Mouse (Mus musculus): ENCODE measurements at regions not wholly inside any gene's neighbourhood (a gene's known extent, or its start where the extent isn't known, plus 50 kb on each side); places are given as distances from the start of the nearest gene placed in this dataset.
A peak's percentile ranks its signal among the peaks of the same experiment; 100 is the strongest.

DNA sequence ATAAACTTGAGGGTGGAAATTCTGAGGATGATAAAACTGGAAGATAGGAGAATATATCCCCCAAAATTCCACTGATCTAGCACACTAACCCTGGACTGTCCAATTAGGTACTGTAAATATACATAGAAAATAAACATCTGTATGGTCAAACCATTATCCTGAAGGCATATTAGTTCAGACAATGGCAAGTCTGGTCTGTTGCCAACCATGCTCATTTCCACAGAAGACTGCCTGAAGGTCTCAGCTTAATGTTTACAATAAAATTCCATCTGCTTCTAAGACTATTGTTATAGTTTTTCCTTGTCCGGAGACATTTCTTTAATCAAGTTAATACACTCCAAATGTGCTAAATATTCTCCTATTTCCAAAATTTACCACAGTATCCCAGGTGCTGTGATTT lies 441.2 kb downstream of the Sorl1 start:
- DNase-seq (ENCODE audit: low spot score), result no peak

DNA sequence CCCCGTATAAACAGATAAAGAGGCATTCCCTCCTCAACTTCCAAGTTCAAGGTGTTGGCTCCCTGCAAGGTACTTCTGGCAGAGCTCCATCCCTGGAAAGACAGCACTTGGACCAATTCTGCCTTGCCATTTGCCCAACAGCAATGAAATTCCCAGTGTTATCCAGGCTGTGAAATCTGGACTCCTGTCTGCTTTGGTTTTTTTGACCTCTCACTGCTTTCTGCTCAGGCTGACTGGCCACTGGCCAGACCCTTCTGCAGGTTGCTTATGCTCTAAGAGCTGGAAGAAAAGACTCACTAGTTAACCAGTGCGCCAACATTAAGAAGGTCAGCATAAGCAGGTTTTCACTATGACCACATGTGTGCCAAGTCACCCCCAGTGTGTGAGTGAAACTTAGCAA lies 448.4 kb downstream of the Sorl1 start:
- peak; percentile 4 for DNase-seq (ENCODE audit: low spot score)

DNA sequence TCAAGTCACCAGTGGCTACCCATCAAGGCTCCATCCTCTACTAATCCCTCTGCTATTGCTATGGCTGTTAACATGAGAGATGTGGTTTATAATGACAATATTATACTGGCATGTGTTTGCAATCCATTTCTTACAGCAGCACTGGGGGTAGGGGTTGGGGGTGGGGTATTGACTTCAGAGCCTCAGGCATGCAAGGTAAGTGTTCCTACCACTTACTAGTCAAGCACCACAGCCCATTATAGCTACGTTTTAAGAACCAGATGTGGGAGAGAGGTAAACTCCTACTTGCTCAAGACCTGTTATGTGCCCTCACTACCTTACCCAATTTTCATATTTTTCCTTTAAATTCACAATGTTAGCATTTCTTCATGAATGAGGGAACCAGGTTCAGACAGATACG lies 451.1 kb downstream of the Sorl1 start:
- DNase-seq (ENCODE audit: low spot score), result no peak

DNA sequence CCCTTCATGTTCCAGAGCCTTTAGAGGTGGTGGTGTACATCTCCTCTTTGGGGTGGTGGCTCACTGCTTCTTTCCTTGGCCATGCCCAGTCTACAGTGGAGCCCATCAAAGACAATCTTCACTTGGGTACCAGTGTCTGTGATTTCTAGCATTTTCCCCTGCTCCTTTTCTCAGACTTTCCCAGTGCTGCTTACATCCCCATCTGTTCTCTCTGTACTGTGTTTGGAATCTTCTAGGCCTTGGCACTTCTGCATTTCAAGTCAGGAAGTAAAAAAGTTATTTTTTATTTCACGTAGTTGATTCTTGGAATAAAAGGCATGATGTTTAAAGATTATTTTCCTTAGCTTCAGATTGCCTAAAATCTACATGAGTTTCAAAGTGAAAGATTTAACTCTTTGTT lies 455.4 kb downstream of the Sorl1 start:
- DNase-seq (ENCODE audit: low spot score), result no peak

DNA sequence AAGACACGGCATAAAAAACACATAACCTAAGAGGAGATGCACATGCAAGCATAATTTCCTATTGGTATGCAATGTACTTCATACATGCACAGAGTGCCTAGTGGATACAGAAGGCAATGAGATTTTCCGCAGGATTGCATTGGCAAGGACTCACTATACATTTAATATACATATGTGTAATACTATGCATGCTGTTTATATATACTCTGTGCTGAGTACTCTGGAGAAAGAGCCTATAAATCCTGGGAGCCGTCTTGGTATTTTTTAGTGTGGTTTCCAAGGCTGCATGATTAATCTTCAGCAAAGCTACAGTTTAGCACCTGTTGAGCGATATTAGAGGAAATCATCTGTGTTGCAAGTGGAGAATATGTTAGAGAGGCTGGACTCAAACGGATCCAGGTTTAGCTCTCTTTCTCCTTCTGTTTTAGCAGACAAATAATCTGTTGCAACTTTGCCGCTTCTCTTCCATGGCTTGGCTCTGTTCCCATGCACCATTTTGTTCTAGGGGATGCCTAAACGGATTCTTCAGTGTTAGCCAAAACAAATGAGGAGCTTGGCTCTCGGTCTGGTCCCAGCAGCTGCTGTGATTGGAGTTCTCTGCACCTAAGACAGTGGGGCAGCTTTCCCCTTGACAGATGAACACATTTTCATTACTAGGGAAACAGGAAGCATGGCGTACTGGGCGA lies 459.0 kb downstream of the Sorl1 start:
- no peak for DNase-seq (ENCODE audit: low spot score)

DNA sequence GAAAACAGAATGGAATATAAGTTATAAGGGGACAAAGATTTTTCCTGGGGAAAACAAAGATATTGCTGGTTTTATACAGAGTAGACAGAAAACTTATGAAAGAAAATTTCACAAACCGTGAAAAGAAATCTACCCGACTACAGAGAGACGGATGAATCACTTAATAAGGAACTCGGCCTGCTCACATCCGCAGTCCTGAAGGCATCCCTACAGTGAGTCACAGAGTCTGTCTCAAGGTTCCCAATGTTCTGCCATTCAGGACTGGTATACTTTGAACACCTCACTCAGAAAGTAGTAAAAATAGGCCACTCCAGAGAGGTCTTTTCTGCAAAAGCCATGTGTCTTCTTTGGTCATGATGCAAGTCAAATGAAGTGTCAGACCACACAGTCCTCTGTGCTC lies 463.5 kb downstream of the Sorl1 start:
- DNase-seq (ENCODE audit: low spot score), result no peak

DNA sequence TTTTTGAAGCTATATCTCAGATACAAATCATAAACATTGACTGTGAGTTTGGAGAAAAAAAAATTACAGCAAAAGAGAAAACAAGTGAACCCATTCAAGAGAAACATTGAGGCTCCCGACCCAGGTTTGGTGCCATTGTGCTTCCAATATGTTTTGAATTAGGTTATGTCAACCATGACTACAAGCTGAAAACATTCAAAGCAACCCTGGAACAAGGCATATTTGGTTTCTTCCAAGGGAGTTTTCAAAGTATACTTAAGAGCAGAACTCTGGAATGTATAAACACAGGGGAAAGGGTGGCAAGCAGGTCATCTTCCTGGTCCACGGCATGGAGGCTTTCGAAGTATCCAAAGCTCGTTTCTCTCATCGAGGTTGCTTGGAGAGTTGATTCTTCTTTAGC lies 464.1 kb downstream of the Sorl1 start:
- DNase-seq (ENCODE audit: low spot score), result no peak

DNA sequence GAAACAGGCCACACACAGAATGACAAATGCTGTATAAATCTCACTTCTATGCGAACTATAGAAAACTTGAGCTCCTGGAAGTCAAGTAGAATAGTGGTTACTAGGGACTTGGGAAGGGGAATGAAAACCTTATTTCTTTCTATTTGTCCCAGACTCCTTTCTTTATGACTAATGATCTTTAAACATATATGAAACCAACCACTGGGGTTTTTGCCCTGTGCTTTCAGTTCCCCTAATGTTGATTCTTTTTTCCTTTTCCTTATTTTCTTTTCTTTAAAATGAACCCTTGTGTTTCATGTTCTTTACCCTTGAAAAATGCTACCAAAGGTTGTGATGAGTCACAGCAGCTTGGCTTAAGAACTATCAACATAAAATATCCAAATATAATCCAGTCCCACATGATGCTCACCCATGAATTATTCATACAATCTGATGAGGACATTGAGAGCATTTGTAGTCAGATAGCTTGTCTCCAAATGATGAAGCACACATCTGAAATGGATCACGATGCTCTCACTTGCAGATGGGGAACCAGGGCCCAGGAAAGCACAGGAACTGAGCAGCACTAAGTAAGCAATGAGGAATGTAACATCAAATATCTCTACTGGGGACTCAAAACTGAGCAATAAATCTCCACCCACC lies 470.2 kb upstream of the Ubash3b start:
- no peak for DNase-seq (ENCODE audit: low spot score)

DNA sequence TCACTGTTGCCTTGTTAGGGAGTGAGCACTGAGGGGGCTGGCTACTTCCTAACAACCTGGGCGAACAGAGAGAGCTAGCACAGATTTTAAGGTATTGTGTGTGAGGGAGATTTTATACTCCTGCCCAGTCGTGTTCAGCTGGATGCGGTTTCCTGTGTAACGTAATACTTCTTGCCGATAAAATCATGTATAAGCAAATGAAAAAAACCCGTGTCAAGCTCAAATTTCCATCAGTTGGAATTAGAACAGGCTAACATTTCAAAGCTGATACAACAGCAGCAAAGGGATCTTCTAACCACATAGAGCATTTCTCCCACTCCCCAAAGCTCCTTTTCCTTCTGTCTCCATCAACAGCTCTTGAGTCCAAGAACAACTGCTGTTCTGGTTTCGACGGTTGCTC lies 459.8 kb upstream of the Ubash3b start:
- DNase-seq (ENCODE audit: low spot score), result no peak

DNA sequence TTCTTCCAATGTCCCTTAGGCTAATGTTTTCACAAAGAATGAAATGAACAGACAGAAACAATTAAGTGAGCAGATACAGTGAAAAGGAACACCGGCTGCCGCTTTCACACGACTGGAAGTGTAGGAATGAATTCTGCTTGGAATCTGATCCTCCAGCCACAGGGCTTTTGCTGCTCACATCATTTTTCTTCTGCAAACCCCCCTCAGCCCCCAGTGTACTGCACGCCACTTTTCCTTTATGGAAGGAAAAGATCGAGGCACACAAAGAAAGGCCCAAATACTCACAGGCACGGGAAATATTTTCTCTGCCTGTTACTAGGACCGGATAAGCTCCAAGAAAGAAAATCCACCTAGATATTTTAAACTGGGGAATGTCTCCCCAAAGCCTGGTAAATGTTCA lies 452.5 kb upstream of the Ubash3b start:
- DNase-seq (ENCODE audit: low spot score), result no peak

DNA sequence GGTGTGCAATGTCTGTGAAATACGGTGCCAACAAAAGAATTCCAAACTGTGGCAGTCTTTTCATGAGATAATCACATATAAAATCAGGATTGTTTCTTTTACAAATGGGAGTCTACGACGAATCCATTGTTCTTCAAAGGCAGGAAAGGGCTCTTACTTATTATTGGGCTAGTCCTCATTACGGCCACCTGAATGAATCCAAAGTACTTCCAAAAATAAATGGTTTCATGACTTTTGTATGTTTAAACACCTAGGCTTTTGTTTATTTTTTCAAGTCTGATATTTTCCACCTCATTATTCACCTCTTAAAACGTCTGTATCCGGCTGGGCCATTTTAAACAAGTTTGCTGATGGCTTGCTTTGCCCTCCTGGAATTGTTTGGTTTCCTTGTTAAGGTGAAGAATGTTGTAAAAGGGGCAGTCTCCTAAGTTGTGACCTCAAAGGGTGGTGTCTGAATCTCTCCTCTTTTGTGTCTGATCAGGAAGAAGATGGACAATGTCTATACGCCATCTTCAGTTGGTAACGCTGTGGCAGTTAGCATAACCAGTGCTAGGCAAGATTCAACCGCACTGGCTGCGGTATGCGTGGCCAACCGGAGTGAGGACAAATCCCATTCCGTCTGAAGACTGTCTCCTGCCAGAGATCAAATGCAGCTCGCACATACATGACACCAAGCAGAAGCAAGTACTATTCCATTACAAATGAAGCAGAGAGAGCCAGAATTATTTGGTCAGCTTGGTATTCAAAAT lies 451.5 kb upstream of the Ubash3b start:
- DNase-seq (ENCODE audit: low spot score), result no peak

DNA sequence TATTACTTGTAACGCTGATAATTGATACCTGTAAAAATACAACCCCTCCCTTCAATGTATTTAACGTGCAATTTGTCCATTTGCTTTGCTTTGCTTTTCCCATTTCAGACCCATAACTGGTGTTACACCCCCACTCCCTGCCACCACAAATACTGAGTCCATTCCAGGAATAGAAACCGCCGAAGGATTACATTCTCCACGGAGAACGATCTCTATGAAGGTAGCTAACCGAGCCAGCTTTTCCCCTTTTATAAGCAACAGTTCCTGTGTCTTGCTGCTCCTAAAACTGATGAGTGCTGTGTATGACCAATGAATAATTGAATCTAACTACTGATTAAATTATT lies 450.9 kb upstream of the Ubash3b start:
- no peak for DNase-seq (ENCODE audit: low spot score)

DNA sequence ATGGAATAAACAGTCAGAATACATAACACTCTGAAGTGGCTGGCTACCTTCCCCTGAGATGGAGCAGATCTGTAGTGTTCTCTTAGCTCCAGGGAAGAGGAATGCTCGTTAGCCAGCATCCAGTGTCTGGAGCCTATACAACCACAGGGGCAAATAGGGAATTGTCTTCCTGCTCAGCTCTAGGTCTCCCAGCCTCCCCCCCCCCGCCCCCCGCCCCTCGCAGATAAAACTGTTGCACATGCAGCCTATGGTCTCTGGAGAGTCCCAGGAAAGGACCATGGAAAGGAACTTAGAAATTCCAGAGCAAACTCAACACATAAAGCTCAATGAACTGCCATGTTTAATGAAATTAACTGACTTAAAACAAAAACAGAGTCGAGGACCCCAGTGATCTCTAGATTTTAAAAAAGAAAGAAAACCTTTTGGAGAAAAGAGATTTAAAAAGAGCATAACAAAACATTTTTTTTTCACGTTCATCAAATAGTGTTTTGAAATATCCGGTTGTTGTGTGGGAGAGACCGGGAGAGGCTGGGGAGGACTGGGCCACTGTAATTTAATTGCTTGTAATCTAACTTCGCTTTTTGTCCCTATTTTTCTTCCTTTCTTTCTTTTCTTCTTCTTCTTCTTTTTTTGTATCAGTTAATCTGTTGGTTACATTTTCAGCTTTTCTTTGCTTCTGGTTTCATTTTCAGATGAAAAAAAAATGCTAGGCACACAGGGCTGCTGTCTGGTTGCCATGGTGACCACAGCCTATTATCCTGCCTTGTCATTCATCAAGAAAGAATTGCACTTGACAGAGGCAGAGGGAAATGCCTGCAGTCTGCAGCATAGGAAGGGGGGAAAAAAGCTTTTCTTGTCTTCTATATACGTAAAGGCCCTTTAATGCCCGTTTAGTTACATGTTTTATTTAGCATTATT lies 450.3 kb upstream of the Ubash3b start:
- DNase-seq (ENCODE audit: low spot score), result peak; percentile 79

DNA sequence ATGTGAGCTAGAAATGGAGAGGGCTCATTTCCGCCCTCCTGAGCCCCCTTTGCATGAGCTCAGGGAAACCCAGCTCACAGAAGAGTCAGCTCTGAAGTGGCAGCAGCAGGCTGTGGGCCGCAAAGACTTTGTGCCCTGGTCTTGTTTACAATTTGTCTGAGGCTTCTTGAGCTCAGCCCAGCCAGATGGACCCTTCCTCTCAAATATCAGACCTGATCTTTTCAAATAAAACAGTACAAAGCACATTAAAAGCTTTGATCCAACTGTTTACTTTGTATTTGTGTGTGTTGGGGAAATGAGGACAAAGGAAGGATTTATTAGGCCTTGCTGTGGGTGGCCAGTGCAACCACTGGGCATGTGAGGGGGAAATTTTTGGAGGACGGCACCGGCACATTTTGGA lies 448.9 kb upstream of the Ubash3b start:
- no peak for DNase-seq (ENCODE audit: low spot score)

DNA sequence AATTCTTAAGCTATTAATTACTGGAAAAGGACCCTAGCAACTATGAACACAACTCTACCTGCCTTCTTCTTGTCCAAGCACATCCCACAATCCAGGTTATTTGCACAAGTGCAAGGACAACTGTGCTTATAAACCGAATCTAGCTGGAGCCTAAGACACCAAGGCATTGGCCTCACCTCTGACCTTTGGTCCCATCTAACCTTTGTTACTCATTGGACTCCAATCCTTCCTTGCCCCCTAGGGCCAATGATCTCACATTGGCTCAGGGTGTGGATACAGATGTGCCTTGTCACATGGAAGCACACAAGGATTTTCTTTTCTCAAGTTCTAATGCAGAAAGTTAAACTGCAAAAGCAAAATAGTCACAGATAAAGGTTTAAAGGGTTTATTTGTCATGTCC lies 444.6 kb upstream of the Ubash3b start:
- no peak for DNase-seq (ENCODE audit: low spot score)

DNA sequence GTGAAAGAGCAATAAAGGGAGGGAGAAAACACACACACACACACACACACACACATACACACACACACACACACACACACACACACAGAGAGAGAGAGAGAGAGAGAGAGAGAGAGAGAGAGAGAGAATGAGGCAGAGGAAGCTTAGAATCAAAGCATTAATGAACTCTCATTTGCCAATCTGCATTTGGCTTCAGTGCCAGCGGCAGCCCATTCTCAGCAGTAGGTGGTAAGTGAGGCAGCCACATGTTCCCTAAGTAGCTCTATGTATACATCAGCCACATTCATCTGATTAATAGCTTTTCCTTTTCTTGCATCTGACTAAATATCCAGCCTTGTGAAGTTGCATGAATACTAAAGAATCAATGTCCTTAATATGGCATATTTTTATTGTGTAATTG lies 443.4 kb upstream of the Ubash3b start:
- DNase-seq (ENCODE audit: low spot score), result no peak

DNA sequence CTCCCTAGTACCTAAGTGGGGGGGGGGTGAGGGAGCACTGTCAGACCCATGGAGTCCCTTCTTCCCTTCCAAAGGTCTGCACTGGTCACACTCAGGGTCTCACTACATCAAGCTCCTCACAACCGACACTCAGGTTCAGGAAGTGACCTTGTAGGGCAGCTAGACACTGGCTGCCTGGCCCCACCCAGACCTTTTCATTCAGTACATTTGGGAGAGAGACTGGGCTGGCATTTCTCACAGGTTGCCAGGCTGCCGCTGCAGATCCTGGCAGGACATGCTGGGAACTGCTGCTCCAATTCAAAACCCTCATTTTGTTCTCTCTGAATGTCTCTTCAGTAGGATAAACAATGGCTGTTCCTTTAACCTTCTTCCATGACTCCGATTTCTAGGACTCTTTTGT lies 439.3 kb upstream of the Ubash3b start:
- no peak for DNase-seq (ENCODE audit: low spot score)

DNA sequence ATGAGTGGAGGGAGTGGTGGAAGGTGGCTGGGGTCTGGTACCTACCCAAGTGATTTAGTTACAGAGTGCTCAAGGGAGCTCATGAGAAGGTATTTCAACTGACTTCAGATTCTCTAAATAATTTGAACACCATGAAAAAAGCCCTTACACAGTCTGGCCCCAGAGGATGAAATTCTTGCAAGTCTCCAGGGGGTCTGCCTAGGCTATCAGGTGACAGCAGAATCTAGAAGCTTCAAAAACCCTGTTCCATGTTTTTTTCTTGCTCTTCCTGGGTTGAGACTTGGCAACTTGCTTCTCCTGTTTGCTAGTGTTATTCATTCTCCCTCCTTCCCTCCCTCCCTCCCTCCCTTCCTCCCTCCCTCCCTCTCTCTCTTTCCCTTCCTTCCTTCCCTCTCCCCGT lies 438.4 kb upstream of the Ubash3b start:
- no peak for DNase-seq (ENCODE audit: low spot score)

DNA sequence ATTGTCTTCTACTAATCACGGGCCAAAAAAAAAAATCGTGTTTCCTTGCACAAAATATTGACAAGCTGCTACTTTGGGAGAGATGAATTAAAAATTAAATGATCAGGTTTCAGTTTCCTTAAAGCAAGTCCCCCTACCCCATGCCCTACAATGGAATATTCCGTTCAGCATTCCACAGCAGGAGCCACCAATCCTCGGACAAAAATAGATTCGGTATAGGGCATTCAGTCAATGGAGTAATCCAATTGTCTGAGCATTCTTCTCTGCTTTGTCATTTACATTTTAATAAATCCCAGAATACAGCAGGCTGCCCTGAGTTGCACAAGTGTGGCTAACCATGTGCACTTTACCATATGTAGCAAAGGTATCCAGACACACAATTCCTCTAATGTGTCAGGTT lies 434.3 kb upstream of the Ubash3b start:
- peak; percentile 56 for DNase-seq (ENCODE audit: low spot score)

DNA sequence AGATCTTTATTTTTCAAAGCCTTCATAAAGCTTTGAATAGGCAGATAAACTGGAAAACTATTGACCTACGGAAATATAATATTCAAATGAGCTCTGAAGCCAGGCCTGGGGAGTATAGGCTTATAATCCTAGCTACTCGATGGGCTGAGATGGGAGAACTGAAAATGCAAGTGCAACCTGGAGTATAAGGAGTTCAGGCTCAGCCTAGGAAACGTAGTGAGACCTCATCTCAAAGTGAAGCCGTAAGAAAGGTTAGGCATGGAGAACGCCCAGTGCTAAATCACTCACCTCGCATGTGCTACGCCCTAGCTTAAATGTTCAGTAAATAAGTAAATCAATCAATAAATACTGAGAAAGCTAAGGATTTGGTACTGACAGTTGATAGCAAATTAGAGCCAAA lies 432.5 kb upstream of the Ubash3b start:
- DNase-seq (ENCODE audit: low spot score), result no peak

DNA sequence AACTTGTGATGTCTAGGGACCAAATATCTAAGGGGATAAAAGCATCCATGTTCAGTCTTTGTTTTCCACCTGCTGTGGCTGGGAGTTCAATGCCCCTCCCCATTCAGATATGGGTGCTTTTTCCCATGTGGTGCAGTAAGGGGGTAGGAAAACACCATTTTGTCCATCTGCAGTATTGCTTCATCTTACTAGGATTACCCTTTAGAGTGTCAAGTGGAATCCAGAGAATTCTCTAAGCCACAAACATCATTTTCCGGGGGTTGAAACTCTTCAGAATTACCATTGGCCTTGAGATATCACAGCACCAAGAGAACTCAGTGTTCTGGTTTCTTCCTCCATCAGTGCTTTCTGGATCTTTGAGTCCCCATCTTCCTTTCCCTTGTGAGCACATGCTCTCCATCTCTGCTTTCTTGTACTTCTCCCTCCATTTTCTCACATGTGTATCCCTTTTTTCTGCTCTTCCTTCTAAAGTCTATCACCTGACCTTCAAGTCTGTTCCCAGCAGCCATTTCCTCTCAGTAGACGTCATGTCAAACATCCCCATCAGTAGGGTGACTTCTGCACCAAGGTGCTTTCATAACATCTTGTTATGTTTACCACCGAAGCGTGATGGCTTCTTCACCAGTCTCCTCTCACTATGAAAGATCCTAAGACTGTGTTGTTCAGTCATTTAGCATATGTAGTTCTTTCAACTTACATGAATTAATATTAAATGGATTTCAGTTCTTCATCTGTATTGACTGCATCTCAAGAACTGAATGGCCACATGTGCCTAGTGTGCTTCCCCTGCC lies 431.6 kb upstream of the Ubash3b start:
- DNase-seq (ENCODE audit: low spot score), result no peak

DNA sequence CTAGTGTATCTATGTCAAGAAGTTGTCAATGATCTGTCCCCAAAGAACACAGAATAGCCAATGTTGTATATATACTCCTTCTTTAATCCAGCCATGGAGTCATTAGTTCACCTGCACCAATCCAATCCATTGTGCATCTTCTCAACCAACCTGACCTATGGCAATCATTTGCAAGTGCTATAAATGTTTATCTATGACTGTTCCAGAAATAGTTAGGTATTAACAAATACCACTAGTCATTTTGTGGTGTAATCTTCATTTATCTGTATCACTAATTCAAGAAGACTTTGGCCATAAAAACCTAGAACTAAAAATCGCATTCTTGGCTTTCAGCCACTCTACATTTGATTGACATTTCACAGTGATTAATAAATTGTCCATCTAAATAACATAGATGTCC lies 430.6 kb upstream of the Ubash3b start:
- no peak for DNase-seq (ENCODE audit: low spot score)

Data from adipocyte (in vitro differentiated cells).